Mouse (Mus musculus) gastrocnemius, postnatal 10 days (tissue): ENCODE data around the gene Nfkbid. TPM values are rescaled to one million over a fixed set of nuclear protein-coding genes. Genes with fewer than 3 reads are reported as not detected.

Source experiments
- DNase-seq: peaks from one replicate; pipeline ENCODE4 v3.0.0; 2021; ENCODE audit warnings: mixed read lengths
- long read RNA-seq, 2 experiments: library from polyadenylated mRNA; stranded (forward); transcript quantifications; one replicate each; pipeline ENCODE4 v2.0.0; 2021
- total RNA-seq, 2 experiments: library from RNA; stranded (reverse); gene quantifications; 2 replicates each; pipeline ENCODE4 v1.2.3; 2021

Gene Nfkbid
- total RNA-seq = under 1 TPM; 0.14 to 0.45 TPM
- long read RNA-seq, experiment 1 = 0 reads
- long read RNA-seq, experiment 2 = 0 reads

DNA sequence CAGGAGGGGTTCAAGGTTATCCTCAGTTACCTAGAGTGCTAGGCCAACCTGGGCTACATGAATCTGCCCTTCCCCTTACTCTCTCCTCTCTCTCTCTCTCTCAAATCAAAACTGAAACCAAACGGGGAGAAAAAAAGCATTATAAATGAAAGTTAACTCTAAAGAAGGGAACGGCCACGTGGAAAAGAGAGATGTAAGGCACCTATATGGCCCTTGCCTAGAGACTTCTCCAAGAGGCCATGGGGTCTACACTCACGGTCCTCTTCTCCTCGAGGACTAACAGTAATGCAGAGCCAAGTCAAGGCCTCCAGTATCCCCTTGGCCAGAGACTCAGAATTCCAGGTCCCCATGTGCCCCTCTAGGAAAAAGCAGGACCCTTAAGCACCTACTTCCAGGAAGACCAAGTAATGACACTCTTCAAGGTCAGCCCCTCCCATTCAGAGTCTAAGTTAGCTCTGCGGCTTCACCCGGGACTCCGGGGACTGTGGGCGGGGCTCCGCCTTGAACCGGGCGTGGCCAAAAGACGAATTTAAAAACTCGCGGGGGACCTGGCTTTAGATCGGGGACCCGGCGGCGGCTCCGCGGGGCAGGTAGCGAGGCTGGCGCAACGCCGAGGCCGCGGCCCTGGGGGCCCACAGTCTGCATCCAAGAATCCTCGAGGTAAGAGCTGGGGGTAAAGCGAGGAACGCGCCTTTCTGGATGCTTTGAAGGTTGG is at the start of gene Nfkbid:
Gene Nfkbid, plus strand, starts transcription at position 558 of the 715 bp plus-strand sequence.
- peak; percentile 44 for DNase-seq

DNA sequence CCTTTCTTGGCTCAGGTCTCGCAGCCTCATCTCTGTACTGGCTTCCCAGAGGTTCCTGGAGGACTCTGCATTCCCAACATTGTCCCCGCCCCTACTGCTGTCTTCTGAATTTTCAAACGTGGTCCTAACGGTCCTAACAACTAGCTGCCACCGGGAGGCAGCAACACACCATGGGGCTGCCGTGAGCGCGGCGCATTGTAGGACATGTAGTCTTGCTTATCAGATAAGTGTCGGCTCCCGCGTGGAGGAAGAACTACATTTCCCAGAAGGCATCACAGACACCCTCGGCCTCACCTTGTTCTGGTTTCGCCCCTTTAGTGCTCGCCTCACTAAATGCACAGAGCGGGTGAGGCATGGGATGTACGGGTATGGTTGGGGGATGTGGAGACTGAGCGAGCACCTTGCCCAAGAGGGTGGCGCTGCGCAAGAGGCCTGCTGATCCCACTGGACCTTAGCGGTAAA is 48.0 kb upstream of the Nfkbid start:
- peak; percentile 81 for DNase-seq

DNA sequence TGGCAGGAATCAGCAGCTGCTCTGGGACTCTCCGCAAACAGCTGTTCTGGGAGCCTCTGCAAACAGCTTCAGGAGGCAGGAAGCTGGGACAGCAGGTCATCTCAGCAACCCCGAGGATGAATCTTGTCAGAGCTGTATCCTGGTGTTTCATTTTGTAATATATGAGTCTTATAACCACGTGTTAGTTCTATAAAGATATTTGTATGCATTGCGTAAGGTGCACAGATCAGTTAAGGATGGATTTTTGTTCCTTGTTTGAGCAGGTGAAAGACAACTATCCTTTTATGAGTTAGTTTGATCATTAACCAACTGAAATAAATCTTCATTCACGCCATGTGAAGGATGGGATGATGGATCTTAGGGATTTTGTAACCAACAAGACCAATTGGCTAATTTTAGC is 41.5 kb upstream of the Nfkbid start:
- no peak for DNase-seq

DNA sequence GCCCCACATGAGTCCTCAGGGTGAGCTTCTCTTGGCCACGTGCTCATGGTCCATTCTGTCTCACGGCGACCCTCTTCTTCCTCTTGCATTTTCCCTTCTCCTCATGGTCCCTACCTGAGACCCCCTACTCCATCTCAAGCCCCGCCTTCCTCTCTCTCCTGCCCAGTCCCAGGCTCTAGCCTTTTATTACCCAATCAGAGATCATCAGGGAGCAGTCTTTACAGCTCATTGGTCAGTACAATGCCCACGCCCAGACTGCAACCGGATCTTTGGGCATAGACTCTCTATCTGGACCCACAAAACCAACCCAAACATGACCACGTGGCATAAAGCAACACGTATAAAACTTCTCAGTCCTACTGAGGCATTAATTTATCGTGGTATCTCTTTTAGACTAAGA is 37.4 kb upstream of the Nfkbid start:
- no peak for DNase-seq

DNA sequence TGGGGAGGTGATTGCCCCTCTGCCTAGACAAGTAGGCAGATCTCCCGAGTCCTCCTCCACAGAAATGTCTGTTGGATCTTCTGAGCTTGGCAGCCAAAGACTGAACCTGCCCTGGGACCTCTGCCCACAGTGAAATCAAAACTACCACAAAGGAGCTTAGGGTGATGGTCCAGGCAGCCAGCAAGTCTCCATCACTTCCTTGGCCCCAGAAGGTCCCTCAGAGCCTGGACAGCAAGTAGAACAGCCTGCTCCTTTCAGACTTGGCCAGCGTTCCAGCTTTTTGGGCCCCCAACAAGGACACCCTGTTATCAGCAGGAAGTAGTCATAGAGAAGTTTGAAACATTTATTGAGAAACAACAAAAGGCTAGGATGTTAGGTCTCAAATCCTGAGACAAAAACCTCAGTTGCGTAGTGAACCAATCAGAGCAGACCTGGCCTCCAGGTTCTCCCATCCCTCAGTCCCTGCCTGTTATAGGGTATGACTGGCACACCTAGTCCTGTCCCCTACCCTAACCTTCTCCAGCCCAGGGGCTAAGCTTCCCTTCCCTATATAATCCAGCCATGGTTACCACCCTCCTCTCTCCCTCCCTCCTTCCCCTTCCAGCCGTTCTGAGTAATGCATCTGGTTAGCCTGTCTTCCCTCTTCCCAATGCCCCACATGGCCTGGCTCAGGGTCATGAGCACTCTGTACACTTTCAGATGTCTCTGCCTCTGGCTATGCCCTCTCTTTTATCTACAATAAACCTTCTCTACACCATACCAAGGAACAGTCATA is 28.6 kb upstream of the Nfkbid start:
- DNase-seq = no peak

DNA sequence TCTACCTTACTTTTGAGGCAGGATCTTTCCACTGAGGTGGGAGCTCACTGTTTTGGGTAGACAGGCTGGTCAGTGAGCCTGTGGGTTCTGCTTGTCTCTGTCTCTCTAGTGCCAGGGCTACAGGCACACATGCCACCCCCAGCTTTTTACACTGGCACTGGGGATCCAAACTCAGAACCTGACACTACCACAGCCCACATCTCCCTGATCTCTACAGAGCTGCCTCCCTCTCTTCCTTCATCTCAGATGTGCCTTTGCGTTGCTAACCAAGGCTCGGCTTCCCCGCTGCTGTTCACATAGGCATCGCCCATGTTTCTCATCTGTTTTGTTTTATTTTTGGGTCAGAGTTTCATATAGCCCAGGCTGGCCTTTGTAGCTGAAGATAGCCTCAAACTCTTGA is 27.9 kb upstream of the Nfkbid start:
- DNase-seq = no peak

DNA sequence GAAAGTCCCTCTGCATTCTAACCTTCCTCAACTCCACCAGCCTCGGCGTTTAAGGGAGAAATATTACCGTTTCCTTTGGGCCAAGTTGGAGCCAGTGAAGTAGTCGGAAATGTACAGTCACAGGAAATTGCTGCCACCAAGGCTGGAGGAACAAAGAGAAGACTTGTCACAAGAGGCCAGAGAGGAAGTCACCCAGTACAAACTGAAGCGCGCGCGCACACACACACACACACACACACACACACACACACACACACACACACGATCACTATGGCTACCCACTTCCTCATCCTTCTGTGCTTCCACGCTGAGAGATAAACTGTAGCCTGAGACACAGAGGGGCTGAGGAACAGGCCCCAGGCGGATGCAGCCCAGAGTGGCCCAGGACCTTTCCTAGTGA is 27.2 kb upstream of the Nfkbid start:
- DNase-seq = no peak

DNA sequence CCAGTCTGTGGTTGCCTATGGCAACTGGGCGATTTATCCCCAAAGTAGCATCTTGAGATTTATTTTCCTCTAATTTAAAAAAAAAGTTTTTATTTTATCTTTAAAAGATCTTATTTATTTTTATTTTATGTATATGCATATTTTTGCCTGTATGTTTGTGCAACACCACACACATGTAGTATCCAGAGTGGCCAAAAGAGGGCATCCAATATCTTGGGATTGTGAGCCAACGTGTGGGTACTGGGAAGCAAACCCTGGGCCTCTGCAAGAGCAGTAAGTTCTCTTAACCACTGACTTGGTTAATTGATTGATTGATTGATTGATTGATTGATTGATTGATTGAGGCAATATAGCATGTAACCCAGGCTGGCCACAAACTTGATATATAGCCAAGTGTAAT is 26.7 kb upstream of the Nfkbid start:
- no peak for DNase-seq

DNA sequence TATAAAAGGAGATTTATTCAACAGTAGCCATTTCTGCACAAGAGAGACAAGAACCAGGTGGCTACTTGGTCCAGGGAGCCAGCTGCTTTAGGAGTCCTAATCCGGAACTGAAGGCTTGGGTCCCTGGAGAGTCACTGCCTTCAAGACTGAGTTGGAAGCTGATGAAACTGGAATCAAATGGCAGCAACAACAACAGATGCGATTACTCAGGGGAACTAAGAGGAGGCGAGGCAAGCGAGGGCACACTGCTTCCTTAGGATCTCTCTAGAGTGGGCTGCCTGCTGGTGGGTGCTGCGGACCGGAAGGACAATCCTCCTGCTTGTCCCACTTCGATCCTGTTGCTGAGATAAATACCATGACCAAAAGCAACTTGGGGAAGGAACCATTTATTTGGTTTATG is 21.9 kb upstream of the Nfkbid start:
- no peak for DNase-seq

DNA sequence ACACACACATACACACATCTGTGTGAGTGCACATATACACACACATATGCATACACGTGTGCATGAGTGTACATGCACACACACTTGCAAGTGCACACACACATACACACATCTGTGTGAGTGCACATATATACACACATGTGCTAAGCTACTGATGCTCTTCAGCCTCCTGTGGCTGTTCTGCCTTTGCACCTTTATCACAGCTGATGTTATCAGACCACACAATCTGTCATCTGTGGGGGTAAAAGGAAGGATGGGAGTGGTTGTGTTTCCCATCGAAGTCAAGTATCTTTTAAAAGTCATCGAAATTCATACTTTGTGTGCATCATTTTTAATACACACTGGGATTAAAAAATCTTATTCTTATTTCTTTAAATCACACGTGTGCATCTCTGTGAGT is 19.2 kb upstream of the Nfkbid start:
- DNase-seq = no peak

DNA sequence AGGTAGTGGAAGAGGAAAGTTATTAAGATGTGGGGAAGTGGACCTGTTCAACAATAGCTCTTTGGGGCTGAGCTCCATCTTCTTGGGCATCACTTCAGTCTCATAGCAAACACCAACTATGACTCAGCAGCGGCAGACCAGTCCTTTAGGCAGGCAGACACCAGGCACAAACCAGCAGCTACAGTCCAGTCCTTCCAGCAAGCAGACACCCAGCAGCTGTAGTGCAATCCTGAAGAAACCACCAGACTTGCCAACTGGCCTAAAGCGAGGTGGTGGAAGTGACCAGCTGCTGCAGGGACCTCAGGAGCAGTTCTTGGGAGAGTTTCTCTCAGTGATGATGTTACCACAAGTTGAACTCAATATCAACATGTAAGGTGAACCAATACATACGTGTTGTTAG is 12.9 kb upstream of the Nfkbid start:
- DNase-seq = no peak

DNA sequence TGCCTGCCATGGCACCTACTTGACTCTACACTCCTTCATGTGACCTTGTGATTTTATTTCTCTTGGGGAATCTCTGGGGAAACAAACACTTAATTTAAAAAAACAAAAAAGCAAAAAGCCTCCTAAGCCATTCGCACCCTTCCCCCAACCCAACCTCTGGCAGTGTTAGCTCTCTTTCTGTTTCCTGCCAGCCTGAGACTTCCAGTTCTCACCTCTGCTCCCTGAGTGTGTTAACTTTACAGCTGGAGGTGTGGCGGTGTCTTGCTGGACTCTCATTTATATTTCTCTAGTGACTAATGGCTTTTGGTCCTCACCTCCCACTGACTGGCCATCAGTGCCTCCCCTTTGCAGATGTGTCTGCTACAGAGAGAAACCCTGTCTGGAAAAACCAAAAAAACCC is 11.7 kb upstream of the Nfkbid start:
- no peak for DNase-seq

DNA sequence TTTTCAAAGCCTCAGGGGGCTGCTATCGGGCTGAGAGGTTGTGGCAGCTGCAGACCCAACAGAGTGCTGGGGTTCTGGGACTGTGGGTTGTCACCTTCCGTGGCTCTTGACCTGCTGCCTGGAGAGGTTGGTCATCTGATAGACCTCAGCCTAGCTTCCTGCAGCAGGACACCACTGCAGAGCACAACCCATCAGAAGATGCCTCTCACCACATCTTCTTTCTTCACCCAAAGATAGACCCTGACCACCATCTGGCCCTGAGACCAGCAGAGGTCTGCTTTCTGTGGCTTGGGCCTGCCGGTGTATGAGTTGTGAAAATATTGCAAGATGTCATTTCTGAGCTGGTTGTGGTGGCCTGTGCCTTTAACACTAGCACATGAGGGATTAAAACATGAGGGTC is 10.5 kb upstream of the Nfkbid start:
- no peak for DNase-seq

DNA sequence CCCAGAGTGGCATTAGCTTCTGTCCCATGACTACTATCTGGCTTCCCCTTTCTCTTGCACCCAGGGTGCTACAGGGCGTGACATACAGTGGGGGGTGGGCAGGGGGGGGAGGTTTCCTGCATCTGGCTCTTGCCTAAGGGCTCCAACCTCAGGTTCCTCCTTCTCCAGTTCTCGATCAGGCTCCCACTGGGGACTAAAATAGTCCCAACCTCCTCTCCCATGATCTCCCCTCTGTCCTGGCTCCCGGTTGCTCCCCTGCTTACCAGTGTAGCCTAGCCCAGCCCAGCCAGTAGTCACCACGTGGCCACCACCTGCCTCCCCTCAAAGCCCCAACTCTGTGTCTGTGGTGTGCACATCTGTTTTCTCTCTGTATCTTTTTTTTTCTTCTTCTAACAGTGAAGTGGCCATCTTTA is 8.8 kb upstream of the Nfkbid start:
- no peak for DNase-seq

DNA sequence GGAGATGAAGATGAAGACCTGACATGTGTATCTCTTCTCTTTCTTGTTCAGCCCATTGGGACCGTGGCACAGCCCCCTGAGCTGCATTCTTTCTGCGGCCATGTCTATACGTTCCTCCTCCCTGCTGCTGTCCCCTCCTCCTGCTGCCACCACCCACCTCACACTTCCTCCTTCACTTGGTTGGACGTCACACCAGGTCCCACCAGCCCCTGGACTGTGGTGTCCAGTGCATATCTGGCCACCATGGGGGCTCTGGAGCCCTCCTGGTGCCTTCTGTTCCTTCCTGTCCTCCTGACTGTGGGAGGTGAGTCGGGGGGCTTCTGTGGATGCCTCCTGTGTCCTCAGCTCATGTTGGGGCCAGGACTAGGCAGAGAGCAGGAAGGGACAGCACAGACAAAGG is 7.9 kb upstream of the Nfkbid start, which contains the start of gene Tyrobp:
Gene Tyrobp, plus strand, starts transcription at position 165 of the 400 bp plus-strand sequence.
- no peak for DNase-seq

DNA sequence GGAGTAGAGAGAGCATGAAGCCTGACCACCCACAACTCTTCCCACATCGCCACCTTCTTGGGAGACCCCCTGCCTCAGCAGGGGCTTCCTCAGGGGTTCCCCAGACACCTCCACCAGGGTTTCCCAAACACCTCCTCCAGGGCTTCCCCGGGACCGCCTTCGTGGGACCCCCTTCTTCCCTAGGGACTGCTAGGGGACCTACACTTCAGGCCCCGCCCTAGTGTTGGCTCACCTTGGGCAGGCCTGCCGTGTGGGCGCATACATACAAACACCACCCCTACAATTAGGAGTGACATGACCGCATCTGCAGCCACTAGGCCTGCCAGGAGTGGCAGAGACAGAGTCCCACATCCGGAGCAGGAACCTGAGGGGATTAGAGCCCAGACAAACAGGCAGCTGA is 3.7 kb upstream of the Nfkbid start:
- no peak for DNase-seq

DNA sequence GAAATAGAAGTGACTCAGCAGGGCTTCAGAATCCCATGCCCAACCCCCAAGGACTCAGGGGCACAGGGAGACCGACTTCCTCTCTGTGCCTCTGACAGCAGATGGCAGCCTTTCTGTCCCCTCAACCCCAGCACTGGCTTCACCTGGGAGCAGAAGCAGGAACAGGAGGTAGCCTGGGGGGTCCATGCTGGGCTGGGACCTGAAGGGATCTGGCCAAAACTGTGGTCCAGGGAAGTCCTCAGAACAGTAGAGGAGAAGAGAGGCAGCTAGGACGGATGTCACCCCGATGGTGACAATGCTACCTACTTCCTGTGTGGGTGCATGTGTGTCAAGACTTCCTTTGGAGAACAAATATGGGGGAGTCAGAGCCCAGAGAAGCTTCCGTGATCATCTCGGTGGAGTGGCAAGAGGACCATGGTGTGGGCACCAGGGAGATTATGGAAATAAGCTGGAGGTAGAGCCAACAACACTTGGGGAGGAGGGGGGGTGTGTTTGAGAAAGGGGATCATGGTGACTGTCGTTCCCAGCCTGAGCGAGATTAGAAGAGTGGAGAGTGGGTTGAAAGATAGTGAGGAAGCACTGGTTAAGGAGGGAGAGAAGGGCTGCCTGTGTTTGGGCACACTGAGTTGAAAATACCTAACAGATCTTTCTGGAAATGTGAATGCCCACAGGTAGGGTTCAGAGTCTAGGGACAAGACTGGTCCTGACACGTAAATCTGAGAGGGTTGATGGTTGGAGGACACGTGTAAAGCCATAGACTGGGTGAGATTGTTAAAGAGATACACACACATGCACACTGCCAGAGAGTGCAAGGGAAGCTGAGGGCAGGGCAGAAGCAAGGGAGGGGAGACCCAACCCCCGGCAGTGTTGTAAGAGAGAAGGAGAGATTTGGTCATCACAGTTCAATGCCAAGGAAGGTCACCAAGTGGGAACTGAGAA is 1.7 kb upstream of the Nfkbid start, which contains the start of gene Hcst:
Gene Hcst, minus strand, starts transcription at position 294 of the 939 bp plus-strand sequence.
- DNase-seq = no peak

DNA sequence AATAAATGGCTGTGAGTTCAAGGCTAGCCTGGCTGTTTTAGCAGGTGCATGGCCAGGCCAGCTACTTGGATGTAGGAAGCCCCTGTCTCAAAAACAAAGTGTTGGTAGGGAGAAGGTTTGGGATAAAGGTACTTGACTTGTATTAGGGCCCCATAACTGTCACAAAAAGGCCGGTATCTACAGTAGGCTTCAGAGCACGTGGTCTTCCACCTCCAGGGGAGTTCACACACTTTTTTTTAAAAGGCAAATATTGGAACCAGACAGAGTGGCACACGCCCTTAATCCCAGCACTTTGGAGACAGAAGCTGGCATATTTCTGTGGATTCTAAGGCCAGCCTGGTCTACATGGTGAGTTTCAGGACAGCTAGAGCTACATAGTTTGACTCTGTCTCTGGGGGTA is 859 bp upstream of the Nfkbid start:
- no peak for DNase-seq

DNA sequence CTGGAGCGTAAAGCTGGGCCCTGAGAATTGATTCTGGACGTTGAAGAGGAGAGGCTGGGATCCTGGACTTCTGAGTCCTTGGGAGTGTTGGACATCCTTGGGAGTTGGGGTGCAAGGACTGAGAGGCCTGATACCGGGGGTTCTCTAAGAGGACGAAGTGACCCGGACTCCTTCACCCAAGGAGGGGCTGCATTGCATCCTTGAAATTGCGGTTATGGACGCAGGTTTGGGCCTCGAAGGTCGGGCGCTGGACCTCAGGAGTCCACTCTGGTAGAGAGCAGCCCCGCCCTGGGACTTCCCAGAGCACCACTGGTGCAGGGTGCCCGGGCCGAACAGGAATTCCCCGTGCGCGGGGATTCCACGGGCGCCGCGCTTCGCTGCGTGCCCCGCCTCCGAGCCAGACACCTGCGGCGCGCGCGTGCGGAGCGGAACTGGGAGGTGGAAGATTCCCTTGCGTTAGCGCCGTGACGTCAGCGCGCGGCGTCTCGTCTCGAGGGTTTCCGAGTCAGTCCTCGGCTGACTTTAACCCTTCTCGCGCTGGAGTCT is 431 bp downstream of the Nfkbid start:
- peak; percentile 71 for DNase-seq

DNA sequence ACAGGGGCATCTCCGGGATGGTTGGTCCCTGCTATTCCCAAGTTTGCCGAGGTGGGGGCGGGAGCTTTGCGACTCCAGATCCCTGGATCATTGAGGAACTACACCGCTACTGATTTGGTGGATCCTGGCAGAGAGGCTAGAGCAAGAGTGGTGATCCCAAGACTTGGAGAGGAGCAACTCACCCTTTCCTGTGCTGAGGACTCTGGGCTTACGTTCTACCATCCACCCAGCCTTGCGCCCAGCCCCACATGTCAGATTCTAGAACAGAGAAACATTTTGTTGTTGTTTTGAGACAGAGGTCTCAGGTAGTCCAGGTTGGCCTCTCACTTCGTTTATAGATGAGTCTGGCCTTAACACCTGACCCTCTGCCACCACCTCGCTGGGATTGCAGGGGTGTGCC is 1.0 kb downstream of the Nfkbid start:
- DNase-seq = no peak

DNA sequence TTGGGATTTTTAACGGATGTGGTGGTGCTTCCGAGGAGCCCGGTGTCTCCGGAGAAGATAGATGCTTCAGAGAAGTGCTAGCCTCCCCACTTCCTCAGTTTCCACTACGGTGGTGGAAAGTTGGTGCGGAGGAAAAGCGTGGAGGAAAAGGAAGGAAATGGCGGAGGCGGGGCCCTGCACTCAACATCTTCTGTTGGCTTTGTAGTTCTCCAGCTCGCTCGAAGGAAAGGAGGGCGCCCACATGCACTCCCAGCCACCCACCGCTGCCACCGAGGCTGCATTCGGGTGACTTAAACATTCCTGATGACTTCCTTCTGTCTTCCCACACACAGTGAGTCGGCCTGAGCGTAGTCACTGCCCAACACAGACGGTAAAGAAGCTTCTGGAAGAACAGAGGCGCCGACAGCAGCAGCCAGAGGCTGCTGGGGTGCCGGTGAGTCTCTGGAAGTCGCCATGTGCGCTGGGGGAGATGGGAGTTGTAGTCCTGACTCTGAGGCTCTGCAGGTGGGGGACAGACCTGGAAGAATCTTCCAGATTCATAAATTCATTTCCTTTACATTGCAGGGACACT is 1.6 kb downstream of the Nfkbid start:
- no peak for DNase-seq

DNA sequence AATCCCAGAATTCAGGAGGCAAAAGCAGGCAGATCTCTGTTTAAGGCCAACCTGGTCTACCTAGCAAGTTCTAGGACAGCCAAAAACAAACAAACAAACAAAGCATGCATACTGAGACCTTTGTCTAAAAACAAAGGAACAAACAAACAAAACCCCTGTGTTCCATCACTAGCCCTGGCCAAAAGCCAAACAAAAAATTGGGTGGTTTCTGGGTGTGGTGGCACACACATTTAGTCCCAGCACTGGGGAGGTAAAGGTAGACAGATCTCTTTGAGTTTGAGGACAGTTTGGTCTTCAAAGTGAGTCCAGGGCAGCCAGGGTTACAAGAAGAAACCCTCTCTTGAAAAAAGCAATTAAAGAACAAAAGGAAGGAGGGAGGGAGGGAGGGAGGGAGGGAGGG is 7.8 kb downstream of the Nfkbid start:
- DNase-seq = no peak
